Mouse (Mus musculus): ENCODE data around the gene Atpaf1.

DNA sequence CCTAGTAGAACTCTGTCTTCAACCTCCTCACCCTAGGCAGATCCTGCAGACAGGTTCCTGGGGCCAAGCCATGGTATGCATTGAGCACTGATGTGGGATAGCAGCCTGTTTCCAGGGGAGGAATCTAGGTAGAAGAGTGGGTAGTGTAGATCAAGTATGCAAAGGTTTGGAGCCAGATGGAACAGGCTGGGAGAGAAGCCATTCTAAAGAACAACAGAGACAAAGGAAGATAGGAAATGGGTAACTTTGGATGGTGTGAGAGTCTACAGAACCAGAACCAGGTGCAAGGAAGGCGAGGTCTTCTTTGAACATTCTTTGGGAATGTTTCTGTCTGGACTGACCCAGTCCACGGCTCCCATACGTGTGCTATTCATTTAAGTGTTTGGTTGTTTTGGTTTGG is 42.5 kb downstream of the Atpaf1 start:
- TF ChIP-seq POLR2A (IDR thresholded peaks at IDR 0.05; ENCODE audit: low read depth, low read length) (no peak), CTCF (IDR thresholded peaks at IDR 0.05; ENCODE audit: extremely low read depth, insufficient read length, insufficient replicate concordance, low read depth, low read length) (no peak)

All from small intestine, adult 2 months (tissue).